Mouse (Mus musculus) lung, adult 18-20 months (tissue): ENCODE data around the gene Tex48.

Source experiments
- DNase-seq, 2 experiments: peaks; one replicate each; pipeline ENCODE4 v3.0.0; 2022; ENCODE audit warnings: mixed read lengths in 2 of 2

Gene Tex48

GRCm38 (mm10) chr4:63594459-63595110, 27.6 kb downstream of the Tex48 start:
- no peak for DNase-seq

DNA sequence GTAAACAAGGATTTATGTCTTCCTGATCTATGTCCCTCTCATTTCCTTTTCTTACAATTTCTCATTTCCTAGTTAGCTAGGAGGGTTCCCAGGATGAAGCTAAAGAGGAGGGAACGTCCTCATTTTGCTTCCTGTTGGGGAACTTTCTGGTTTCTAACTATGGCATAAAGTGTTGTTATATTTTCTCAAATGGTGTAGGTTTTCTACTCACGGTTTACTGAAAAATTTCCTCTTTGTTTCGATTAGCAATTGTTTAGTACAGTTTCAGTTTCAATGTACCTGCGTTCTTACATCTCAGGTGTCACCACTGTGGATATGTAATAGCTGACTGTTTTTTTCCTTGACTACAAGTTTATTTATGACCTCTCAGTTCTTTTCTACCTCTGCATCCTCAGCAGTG, 31.7 kb downstream of the Tex48 start:
- DNase-seq, result no peak

DNA sequence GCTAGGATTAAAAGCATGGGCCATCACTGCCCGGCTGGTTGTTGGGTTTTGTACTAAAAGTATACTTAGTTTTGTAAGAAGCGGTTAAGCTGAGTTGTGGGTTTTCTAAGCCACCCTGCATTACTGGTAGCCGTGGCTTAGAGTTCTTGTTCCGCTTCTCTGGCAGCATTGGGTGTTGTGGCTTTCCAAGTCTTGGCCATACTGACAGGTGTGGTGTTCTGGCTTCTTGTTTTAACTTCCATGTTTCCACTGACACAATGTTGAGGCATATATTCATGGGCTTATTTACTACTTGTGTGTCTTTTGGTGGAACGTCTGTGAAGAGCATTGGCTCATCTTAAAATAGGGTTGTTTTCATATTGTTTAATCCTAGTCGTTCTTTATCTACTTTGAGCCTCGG, 32.2 kb downstream of the Tex48 start:
- DNase-seq, result no peak

DNA sequence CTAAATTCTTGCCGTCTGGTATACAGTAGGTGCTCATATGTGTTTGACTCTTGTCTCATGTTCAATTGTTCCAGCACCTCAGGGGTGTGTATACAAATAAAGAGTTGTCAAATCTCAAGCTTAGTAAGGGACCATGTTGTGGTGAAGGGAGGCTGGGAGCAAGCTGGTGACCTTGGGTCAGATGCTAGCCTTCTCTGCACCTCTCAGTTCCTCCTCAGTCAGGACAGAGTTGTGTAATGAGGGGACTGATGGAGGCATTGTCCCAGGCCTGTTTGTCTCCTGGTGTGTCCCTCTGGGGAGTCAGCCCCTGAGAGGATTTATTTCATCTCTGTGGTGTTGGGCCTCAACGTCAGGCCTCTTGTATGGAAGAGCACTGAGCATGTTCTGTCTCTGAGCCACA, 36.0 kb downstream of the Tex48 start:
- no peak for DNase-seq

GRCm38 (mm10) chr4:63585216-63585615, 37.0 kb downstream of the Tex48 start:
- DNase-seq, result no peak

DNA sequence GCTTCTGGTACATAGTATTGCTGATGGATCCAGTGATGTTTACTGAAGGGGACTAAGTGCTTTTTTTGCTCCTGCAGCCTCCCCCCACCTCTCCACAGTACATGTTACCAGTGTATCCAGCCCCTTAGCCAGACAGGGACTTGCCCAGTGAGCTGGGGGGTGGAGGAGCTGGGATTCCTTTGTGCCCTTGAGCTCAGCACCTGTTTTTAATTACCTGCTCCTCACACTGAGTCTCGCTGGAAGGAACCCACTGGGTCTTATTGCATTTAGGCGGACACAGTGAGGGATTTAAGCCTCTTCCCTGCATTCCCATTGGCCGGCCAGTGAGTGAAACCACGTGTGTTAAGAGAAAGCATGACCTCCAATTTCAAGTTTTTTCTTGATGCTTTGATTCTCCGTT, 39.6 kb downstream of the Tex48 start:
- no peak for DNase-seq

GRCm38 (mm10) chr4:63580078-63580477, 42.1 kb downstream of the Tex48 start:
- DNase-seq, result no peak

DNA sequence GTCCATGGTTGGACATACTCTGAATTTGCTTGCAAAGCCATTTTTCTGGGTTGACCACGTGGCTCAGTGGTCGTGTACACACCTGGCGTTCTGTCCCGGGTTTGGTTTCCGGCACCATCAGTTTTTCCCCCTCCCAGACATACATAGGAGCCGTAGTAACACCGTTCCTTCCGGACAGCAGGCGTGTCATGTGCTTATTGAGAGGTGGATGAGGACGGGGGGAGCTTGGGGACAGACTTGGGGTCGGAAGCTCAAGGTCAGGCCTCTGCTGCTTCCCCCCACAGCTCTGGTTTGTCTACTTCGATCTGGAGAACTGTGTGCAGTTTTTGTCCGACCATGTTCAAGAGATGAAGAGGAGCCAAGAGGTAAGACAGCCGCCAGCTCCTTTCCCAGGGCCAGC, 42.6 kb downstream of the Tex48 start:
- no peak for DNase-seq

DNA sequence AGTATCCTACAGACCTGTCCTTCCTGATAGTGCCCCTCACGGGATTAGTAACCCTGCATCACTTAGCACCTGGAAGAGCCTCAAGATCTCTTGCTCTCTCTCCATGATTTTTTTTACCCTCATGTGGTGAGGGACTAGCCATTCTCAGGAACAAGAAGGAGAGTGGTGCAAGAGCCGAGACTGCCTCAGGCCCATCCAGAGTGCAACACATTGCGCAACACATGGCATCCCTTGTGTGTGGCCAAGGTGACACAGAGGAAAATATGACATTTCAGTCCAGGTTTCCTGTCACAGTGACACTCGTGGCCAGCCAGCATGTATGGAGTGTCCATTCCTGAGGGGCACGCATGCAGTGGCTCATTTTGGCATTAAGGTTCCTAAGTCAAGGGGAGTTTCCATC, 49.6 kb downstream of the Tex48 start:
- DNase-seq, result no peak

DNA sequence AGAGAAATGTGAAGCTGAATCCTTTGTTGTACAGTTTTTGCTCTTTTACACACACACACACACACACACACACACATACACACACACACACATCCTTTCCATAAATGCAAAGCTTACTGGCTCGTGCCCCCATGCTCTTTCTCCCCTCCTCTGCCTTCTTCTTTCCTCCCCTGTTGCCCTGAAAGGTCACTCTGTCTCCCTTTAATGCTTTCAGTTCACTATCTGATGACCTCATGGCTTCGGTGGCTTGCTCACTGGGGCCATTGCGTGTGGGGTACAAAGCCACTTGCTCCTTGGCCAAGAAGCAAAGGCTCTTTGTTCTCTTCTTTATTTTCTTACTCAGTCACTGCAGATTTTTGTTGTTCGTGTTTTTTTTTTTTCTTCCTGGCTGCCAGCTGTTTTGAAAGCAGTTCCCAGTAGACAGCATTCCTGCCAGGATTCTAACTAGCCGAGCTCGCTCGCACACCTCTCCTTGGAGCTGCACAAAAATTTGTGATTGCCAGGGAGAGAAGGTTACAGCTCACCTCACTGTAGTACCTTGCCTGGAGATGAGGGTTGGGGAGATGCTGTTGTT, 51.9 kb downstream of the Tex48 start:
- no peak for DNase-seq

DNA sequence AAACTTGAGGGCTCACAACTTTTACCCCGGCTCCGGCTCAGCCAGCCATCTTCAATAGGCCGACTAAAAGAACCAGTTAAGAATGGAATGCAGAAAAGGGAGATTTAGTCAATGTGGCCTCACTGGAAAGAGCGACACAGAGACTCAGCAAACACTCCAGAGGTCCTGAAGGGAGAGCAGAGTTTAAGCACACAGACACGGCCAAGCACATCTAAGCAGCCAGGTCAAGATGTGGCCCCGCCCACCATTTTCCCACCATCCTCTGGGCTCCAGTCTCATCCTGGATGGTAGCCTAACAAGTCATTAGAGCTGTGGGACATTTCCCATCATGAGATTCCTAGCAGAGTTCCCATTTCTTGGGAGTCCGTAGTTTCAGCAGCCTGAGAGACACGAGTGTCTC, 52.9 kb downstream of the Tex48 start:
- peak in 1 of 2 experiments; percentile 59 for DNase-seq

DNA sequence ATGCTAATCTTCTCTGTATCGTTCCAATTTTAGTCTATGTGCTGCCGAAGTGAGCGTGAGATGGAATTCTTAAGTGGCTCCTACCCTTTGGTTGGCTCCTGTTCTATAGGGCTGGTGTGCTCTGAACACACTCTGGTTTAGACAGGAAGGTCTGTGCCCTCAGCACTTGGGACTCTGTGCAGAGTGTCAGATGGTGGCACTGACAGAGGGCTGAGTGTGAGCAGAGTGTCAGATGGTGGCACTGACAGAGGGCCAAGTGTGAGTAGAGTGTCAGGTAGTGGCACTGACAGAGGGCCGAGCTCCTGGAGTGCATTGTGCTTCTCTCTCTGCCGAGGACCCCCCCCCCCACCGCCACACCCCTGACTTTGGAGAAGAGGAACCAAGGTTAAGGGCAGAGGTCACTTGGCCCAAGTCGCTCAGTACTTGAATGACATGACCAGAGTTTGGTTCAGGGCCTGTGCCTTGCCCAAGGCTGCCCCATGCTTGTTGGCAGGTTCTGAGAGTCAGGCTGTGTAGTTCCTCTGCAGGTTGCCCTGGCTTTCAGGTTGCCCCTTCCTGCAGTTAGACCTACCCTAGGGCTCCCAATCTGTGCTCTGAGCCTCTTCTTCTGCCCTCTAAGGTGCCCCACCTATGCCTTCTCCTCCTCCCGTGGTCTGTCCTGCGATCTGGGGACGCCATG, 54.4 kb downstream of the Tex48 start:
- no peak for DNase-seq

GRCm38 (mm10) chr4:63562742-63563141, 59.5 kb downstream of the Tex48 start:
- DNase-seq, result no peak

DNA sequence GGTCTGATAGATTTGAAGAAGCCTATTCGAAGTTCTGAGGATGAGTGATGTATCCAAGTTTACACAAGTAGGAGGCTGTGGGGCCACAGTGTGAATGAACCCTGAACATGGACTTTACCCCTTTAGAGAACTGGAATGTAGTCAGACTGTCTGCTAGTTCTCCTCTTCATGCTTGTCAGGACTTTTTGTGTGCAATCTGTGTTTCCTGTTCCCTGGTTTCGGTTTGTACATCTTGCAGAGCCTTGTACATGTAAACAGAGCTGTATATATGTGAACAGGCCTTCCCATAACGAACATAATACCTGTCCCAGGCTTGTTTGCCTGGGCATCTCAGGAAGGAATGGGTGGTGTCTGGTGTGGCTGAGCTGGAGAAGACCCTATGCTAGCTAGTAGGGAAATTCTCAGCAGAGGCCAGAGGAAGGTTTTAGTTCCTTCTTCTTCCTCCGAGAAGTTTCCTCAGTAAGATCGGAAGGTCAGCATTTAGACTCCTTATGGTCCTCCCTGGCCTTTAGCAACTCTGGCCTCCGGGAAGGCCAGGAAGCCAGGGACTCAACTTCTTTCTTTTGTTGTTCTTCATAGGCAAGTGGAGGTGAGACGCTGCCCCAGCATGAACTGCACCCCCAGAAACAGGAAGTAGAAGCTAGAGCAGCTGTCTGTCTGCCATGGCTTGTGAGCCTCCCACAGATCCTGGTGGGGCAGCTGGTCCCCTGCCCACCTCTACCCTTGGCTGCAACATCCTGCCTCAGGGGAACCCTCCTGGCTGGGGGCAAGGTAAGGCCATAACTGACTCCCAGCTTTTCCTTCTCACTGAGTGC, 60.2 kb downstream of the Tex48 start:
- peak; percentile 14 to 28 for DNase-seq

- peak; percentile 61 to 72 for DNase-seq
Observed at GRCm38 (mm10) chr4:63560079-63560478, 62.1 kb downstream of the Tex48 start.

DNA sequence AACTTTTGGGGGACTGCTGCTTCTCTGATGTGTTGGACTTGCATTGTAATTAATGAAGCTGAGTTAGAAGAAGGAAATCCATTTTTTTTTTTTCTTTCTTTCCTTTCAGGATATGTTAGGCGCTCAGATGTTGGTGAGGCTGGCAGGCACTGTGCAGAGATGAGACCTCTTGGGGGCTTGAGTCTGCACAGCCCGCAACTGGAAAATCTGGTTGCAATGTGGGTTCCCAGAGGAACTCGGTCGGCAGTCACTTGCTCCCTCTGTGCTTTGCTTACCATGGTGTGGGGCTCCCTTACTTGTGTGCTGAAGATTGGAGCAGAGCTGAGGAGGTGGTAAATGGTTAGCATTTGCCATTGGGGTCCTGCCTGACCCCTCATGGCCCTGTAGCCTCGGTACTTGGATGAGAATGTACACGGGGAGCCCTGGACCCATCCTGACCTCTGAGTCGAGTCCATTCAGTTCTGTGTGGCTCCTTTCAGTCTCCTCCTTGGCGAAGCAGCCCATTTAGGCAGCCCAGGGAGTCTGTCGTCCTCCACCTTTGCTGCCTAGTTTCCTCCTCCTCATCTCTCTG, 63.0 kb downstream of the Tex48 start:
- peak in 1 of 2 experiments; percentile 10 for DNase-seq

DNA sequence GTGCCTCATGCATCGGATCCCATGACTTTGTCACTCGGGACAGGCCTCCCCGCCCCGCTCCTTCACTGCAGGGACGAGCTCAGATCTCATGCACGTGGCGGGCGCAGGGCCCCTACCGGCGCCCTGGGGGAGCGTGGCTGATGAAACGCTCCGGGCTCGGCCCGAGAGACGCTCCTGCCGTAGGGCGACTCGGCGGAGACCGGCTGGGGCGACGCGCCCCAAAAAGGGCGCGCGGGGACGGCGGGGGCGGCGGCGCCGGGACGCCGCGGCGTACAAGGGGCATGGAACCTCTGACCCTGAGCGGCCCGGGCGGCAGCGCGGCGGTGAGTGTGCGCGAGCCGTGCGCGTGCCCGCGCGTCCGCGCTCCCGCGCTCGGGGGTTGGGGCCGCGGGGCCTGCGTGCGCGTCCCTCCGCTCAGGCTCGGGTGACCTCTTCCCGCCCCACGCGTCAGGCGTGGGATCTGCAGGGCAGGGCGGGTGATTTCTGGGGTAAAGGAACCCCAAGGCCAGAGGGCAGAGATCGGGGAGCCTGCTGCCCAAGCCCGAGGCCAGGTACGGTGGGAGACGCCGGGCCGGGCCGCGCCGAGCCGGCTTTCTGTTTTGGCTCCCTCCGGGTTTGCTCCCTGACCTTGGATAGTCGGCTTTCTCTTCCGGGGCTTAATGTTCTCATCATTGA, 63.7 kb downstream of the Tex48 start, which contains the start of gene Tmem268:
TSS of gene Tmem268 (plus strand) at position 375 of the 675 bp plus-strand sequence.
- peak; percentile 75 for DNase-seq

GRCm38 (mm10) chr4:63557124-63558059, 64.8 kb downstream of the Tex48 start:
- DNase-seq, result peak; percentile 24 to 53
